Mouse (Mus musculus): ENCODE results near the gene Hscb. TPM values are rescaled to one million over a fixed set of nuclear protein-coding genes. Genes with fewer than 3 reads are reported as not detected.
A peak's percentile ranks its signal among the peaks of the same experiment; 100 is the strongest.
"Not testable (repeated sequence)": the region's sequence is repeated elsewhere in the genome, so short reads cannot be mapped to it uniquely, and the experiment has no call there.

Hscb gene
- polyA plus RNA-seq, 1 experiment from 2014 or later, result 18.6 TPM

DNA sequence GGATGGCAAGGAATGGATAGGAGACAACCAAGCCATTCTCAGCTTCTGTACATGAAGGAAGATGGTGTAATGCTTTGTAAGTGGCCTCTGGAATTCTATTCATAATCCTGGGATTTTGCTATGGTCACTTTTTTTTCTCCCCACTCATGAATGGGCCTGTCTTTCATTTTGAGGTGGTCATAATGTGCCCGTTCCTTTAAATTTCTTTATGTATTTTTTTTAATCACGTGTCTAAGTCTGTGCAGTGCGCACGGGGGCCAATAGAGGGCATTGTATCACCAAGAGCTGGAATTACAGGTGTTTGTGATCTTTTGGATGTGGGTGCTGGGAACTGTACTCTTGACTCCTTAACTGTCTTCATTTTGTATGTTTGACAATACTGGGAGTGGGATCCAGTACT lies 888 bp upstream of the Hscb start:
- Histone ChIP-seq H3K9me3 (ENCODE audit: control insufficient read depth, low read length) (no peaks in the 10 kb centered on the region), H3K4me3 (ENCODE audit: low read depth, low read length) (peak overlapping the region; percentile 56), H3K4me1 (replicated peaks; ENCODE audit: control insufficient read depth, insufficient read depth, low read length) (0 out of 2 replicates have a peak, but pooled peaks cover 4% of the 10 kb centered on the region), H3K4me2 (ENCODE audit: low read depth, low read length, severe bottlenecking) (peak overlapping the region; percentile 72), H3K27me3 (ENCODE audit: control insufficient read depth, insufficient read depth, low read length) (no peaks in the 10 kb centered on the region), H3K27ac (ENCODE audit: low read depth, low read length) (peak overlapping the region; percentile 77), H3K9ac (ENCODE audit: low read length) (peak overlapping the region; percentile 74), H3K36me3 (ENCODE audit: control insufficient read depth, insufficient read depth, low read length) (no peaks in the 10 kb centered on the region; the same call in 1 of the 2 replicates)
- DNase-seq (ENCODE audit: low spot score), result no peak
- 12% methylated on average over 4 of the region's 4 CpGs for WGBS
- no peak for ATAC-seq (replicated peaks; ENCODE audit: low FRiP score)

DNA sequence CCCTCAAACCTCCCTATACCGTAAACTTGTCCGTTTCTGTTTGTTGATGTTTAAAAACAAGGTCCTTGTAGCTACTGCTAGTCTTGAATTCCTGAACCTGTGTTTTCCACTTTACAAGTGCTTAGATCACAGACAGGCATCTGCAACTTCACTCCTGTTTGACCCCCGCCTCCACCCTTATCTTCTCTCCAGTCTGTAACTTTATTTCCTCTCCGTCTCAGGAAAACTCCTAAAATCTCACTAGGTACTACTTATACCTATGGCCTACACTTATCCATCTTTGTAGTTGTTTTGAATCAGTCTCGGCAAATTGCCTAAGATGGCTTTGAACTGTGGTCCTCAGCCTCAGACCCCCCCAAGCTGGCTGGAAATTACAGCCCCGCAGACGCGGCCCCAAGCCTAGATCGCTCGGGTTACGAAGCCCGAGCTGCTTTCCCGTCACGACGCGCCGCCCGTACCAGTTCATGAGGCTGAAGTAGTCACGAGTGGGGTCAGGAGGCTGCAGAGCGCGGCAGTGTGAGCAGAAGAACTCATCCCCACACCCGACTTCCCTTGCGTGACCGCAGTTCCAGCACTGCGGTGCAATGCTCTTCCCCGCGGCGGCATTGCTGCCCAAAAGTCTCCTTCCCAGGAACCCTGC lies 419 bp downstream of the Hscb start:
- H3K27me3 ChIP-seq (ENCODE audit: control insufficient read depth, insufficient read depth, low read length), result no peaks in the 10 kb centered on the region
- ATAC-seq (replicated peaks; ENCODE audit: low FRiP score) (peak; percentile 76; the same call in 1 of the 2 replicates), DNase-seq (ENCODE audit: low spot score) (no peak)
- WGBS, result 9% methylated on average over 28 of the region's 28 CpGs
- peak overlapping the region; percentile 73 for H3K4me2 ChIP-seq (ENCODE audit: low read depth, low read length, severe bottlenecking)
- H3K4me3 ChIP-seq (ENCODE audit: low read depth, low read length), result peak overlapping the region; percentile 56
- H3K27ac ChIP-seq (ENCODE audit: low read depth, low read length), result no peak overlapping the region
- H3K9ac ChIP-seq (ENCODE audit: low read length), result peak overlapping the region; percentile 68
- H3K9me3 ChIP-seq (ENCODE audit: control insufficient read depth, low read length), result no peaks in the 10 kb centered on the region
- no peaks in the 10 kb centered on the region; the same call in 1 of the 2 replicates for H3K36me3 ChIP-seq (ENCODE audit: control insufficient read depth, insufficient read depth, low read length)
- 0 out of 2 replicates have a peak, but pooled peaks cover 4% of the 10 kb centered on the region for H3K4me1 ChIP-seq (replicated peaks; ENCODE audit: control insufficient read depth, insufficient read depth, low read length)

DNA sequence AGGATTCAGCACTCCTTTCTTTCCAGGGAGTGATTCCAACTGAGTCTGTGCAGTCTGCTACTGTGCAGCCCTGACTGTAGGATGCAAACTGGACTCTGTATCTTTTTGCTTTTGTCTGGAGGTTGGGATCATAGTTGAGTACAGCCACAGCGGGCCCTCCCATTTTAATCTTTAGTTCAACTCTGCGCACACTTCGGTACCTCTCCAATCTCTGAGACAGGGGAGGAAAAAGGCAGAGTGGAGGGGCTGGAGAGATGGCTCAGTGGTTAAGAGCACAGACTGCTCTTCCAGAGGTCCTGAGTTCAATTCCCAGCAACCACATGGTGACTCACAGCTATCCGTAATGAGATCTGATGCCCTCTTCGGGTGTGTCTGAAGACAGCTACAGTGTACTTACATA lies 1.6 kb downstream of the Hscb start:
- DNase-seq (ENCODE audit: low spot score); ATAC-seq (replicated peaks; ENCODE audit: low FRiP score): not testable (repeated sequence)

DNA sequence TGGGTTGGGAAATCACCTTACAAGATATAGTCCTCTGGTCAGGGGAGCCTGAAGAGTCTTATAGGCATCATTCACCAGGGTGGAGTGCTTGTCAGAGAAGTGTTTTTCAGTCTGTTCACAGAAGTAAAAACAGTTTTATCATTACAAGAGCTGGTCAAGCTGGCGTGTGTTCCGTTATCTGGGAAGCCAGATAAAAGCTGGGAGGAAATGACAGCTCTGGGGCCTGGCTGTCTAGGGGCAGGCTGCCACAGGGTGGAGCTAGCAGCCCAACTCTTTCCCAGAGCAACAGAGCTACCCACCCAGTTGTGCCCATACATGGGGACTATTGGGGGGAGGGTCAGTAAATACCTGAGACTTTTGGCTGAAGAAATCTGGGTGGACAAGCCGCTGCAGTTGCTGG lies 3.6 kb downstream of the Hscb start:
- H3K4me2 ChIP-seq (ENCODE audit: low read depth, low read length, severe bottlenecking), result no peak overlapping the region
- no peaks in the 10 kb centered on the region for H3K36me3 ChIP-seq (ENCODE audit: control insufficient read depth, insufficient read depth, low read length)
- no peak overlapping the region for H3K4me3 ChIP-seq (ENCODE audit: low read depth, low read length)
- 0 out of 2 replicates have a peak, but pooled peaks cover 2% of the 10 kb centered on the region for H3K4me1 ChIP-seq (replicated peaks; ENCODE audit: control insufficient read depth, insufficient read depth, low read length)
- peak; percentile 63 for DNase-seq (ENCODE audit: low spot score)
- ATAC-seq (replicated peaks; ENCODE audit: low FRiP score), result no peak
- H3K9me3 ChIP-seq (ENCODE audit: control insufficient read depth, low read length), result no peaks in the 10 kb centered on the region
- 38% methylated on average over 3 of the region's 3 CpGs for WGBS
- H3K27me3 ChIP-seq (ENCODE audit: control insufficient read depth, insufficient read depth, low read length), result no peaks in the 10 kb centered on the region
- no peak overlapping the region for H3K27ac ChIP-seq (ENCODE audit: low read depth, low read length)
- H3K9ac ChIP-seq (ENCODE audit: low read length), result no peak overlapping the region

More for the DNA sequence above, 1.6 kb downstream of the Hscb start:
- H3K9me3 ChIP-seq (ENCODE audit: control insufficient read depth, low read length); H3K9ac ChIP-seq (ENCODE audit: low read length); H3K4me3 ChIP-seq (ENCODE audit: low read depth, low read length); H3K27ac ChIP-seq (ENCODE audit: low read depth, low read length); H3K27me3 ChIP-seq (ENCODE audit: control insufficient read depth, insufficient read depth, low read length); H3K36me3 ChIP-seq (ENCODE audit: control insufficient read depth, insufficient read depth, low read length); H3K4me2 ChIP-seq (ENCODE audit: low read depth, low read length, severe bottlenecking); H3K4me1 ChIP-seq (replicated peaks; ENCODE audit: control insufficient read depth, insufficient read depth, low read length): not testable (repeated sequence)
- WGBS, result 87% methylated on average over 5 of the region's 5 CpGs

DNA sequence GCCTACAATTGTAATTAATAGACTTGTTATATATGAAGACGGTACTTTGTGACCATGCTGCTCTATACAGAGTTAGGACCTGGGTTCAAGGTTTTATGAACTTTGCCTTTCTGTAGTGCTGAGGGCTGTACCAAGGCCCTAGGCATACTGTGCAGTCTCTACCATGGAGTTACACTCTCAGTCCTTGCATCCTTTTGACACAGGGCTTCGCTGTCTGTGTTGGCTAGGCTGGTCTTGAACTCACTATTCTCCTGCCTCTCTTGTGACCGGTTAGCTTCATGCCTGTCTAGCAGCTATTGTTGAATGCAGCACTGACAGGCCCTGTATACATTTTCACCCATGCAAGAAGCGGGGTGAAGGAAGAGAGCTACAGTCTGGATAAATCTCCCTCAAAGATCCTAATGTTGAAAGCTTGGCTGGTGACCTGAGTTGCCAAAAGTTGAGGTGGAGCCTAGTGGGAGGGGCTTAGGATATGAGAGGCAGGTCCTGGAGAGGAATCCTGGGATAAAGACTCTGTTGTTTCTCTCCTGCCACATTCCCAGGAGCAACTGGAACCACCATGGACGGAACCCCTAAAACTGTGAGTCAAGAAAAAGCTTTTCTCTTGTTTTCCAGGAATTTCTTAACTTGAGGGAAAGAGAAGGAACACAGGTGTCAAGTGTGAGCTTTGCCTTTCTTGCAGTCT lies 8.4 kb downstream of the Hscb start:
- Histone ChIP-seq H3K36me3 (ENCODE audit: control insufficient read depth, insufficient read depth, low read length) (no peaks in the 10 kb centered on the region), H3K27ac (ENCODE audit: low read depth, low read length) (no peak overlapping the region), H3K4me1 (replicated peaks; ENCODE audit: control insufficient read depth, insufficient read depth, low read length) (no peaks in the 10 kb centered on the region), H3K27me3 (ENCODE audit: control insufficient read depth, insufficient read depth, low read length) (no peaks in the 10 kb centered on the region), H3K4me3 (ENCODE audit: low read depth, low read length) (no peak overlapping the region), H3K9ac (ENCODE audit: low read length) (no peak overlapping the region), H3K4me2 (ENCODE audit: low read depth, low read length, severe bottlenecking) (no peak overlapping the region), H3K9me3 (ENCODE audit: control insufficient read depth, low read length) (no peaks in the 10 kb centered on the region)
- ATAC-seq (replicated peaks; ENCODE audit: low FRiP score) (no peak), DNase-seq (ENCODE audit: low spot score) (no peak)
- 91% methylated on average over 5 of the region's 5 CpGs for WGBS

DNA sequence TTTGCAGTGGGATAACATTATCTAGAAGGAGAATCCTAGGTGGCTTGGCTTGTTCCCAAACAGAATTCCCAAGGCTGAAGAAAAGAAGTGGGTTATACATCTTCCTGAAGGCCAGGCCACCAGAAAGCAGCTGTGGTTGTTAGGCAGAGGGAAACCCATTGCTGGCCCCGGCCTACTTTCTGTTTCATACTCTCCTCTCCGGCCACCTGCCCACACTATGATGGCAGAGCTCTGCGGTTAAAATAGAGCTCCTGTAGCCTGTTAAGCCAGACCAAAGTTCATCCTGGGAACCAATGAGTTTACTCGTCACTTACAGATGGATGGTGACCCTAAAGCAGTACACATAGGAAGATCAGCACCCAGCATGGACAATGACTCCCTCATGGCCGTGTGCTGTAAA lies 12.0 kb downstream of the Hscb start:
- no peaks in the 10 kb centered on the region for H3K9me3 ChIP-seq (ENCODE audit: control insufficient read depth, low read length)
- no peaks in the 10 kb centered on the region for H3K27me3 ChIP-seq (ENCODE audit: control insufficient read depth, insufficient read depth, low read length)
- DNase-seq (ENCODE audit: low spot score) (no peak), ATAC-seq (replicated peaks; ENCODE audit: low FRiP score) (no peak)
- H3K4me1 ChIP-seq (replicated peaks; ENCODE audit: control insufficient read depth, insufficient read depth, low read length), result no peaks in the 10 kb centered on the region
- H3K4me3 ChIP-seq (ENCODE audit: low read depth, low read length), result no peak overlapping the region
- no peak overlapping the region for H3K4me2 ChIP-seq (ENCODE audit: low read depth, low read length, severe bottlenecking)
- WGBS, result 92% methylated on average over 5 of the region's 5 CpGs
- H3K27ac ChIP-seq (ENCODE audit: low read depth, low read length), result no peak overlapping the region
- H3K36me3 ChIP-seq (ENCODE audit: control insufficient read depth, insufficient read depth, low read length), result no peaks in the 10 kb centered on the region
- H3K9ac ChIP-seq (ENCODE audit: low read length), result no peak overlapping the region

DNA sequence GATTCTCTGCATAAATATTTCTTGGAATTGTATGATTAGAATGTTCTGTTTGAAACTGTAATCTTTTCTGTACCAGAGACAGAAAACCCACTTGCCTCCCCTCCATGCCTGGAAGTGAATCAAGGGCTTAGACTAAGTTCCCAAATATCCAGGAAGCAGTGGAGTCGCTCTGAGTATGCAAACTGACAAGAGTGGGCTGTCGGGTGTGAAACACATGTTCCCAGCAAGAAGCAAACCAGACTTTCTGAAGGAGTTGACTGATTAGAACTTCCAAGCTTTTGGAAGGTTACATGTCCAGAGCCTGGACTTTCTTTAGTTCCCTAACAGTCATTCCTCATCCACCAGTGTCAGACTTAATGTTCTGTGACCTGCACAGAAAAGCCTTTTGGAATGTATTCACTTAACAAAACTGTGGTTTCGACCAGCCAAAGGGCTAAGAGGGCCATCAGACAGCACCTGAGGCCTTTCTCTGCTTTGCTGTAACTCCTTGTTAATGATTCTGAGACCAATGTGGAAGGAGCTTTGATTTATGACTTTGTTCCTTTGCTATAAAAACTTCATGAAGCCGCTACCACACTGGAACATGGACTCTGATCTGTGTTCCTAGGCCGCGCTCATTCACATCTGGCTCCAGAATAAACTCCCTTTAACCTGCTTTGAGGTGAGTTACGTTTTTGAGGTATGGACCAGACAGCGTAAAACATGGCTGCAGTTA lies 12.6 kb downstream of the Hscb start:
- no peak overlapping the region for H3K27ac ChIP-seq (ENCODE audit: low read depth, low read length)
- H3K4me1 ChIP-seq (replicated peaks; ENCODE audit: control insufficient read depth, insufficient read depth, low read length), result no peaks in the 10 kb centered on the region
- no peak overlapping the region for H3K4me2 ChIP-seq (ENCODE audit: low read depth, low read length, severe bottlenecking)
- ATAC-seq (replicated peaks; ENCODE audit: low FRiP score) (no peak), DNase-seq (ENCODE audit: low spot score) (no peak)
- WGBS, result 95% methylated on average over 8 of the region's 8 CpGs
- H3K27me3 ChIP-seq (ENCODE audit: control insufficient read depth, insufficient read depth, low read length), result no peaks in the 10 kb centered on the region
- H3K4me3 ChIP-seq (ENCODE audit: low read depth, low read length), result no peak overlapping the region
- H3K36me3 ChIP-seq (ENCODE audit: control insufficient read depth, insufficient read depth, low read length), result no peaks in the 10 kb centered on the region
- no peak overlapping the region for H3K9ac ChIP-seq (ENCODE audit: low read length)
- H3K9me3 ChIP-seq (ENCODE audit: control insufficient read depth, low read length), result no peaks in the 10 kb centered on the region

DNA sequence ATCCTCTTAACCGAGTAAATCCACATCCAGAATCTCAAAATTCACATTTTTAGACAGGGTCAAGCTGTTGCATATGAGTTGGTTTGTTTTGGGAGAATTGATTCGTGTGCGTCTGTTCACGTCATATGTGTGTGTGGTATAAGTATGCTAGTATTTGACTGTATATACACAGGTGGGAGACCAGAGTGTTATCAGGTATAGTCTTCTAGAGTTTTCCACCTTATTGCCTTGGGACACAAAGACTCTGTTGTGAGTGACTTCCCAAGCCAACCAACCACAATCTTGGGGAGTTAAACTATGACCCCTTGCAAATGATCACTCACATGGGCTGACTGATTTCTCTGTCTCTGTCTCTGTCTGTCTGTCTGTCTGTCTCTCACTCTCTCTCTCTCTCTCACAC lies 15.2 kb downstream of the Hscb start:
- ATAC-seq (replicated peaks; ENCODE audit: low FRiP score), result no peak
- no peaks in the 10 kb centered on the region for H3K9me3 ChIP-seq (ENCODE audit: control insufficient read depth, low read length)
- no peak for DNase-seq (ENCODE audit: low spot score)
- no peak overlapping the region for H3K27ac ChIP-seq (ENCODE audit: low read depth, low read length)
- H3K36me3 ChIP-seq (ENCODE audit: control insufficient read depth, insufficient read depth, low read length), result no peaks in the 10 kb centered on the region
- no peaks in the 10 kb centered on the region for H3K4me1 ChIP-seq (replicated peaks; ENCODE audit: control insufficient read depth, insufficient read depth, low read length)
- no peak overlapping the region for H3K4me3 ChIP-seq (ENCODE audit: low read depth, low read length)
- H3K4me2 ChIP-seq (ENCODE audit: low read depth, low read length, severe bottlenecking), result no peak overlapping the region
- WGBS, result 92% methylated on average over 4 of the region's 4 CpGs
- H3K27me3 ChIP-seq (ENCODE audit: control insufficient read depth, insufficient read depth, low read length), result no peaks in the 10 kb centered on the region
- no peak overlapping the region for H3K9ac ChIP-seq (ENCODE audit: low read length)
